Mouse (Mus musculus): ENCODE measurements at regions not wholly inside any gene's neighbourhood (a gene's known extent, or its start where the extent isn't known, plus 50 kb on each side); places are given as distances from the start of the nearest gene placed in this dataset.

GRCm38 (mm10) chr5:118494649-118495477 is 65.6 kb upstream of the Med13l start:
- no peaks in the 10 kb centered on the region for H3K27me3 ChIP-seq (ENCODE audit: control insufficient read depth in 1 of 2, insufficient read depth in 2 of 2, low read length in 2 of 2)
- H3K79me2 ChIP-seq (ENCODE audit: control insufficient read depth, insufficient read depth, low read length, poor library complexity): no peaks in the 10 kb centered on the region
- H3K9me3 ChIP-seq (replicated peaks; ENCODE audit: insufficient read depth, low read length): no peaks in the 10 kb centered on the region
- no peak overlapping the region for H3K9ac ChIP-seq (ENCODE audit: control insufficient read depth, low read depth, low read length, poor library complexity, severe bottlenecking)
- H3K4me3 ChIP-seq (ENCODE audit: control insufficient read depth in 1 of 2, insufficient read depth in 1 of 2, low read depth in 2 of 2, low read length in 2 of 2): no peak overlapping the region
- H3K4me1 ChIP-seq (ENCODE audit: control insufficient read depth in 1 of 2, insufficient read depth in 2 of 2, low read length in 2 of 2): no peaks in the 10 kb centered on the region
- no peak for DNase-seq (ENCODE audit: low read depth, low spot score)
- no peaks in the 10 kb centered on the region for H3K36me3 ChIP-seq (ENCODE audit: control insufficient read depth in 1 of 2, insufficient read depth in 2 of 2, low read length in 2 of 2)
- H3K27ac ChIP-seq (ENCODE audit: control insufficient read depth, low read depth, low read length): no peak overlapping the region
- no peak for TF ChIP-seq RCOR1 (IDR thresholded peaks at IDR 0.05; ENCODE audit: low read depth, low read length)
- no peak for TF ChIP-seq E2F4 (IDR thresholded peaks at IDR 0.05; ENCODE audit: borderline replicate concordance, low read depth, low read length)
- no peak for TF ChIP-seq MYC (IDR thresholded peaks at IDR 0.05; ENCODE audit: low read depth, low read length)
- no peak for TF ChIP-seq NRF1 (IDR thresholded peaks at IDR 0.05; ENCODE audit: insufficient read depth, low read depth, low read length, poor library complexity, severe bottlenecking)
- TF ChIP-seq ZKSCAN1 (IDR thresholded peaks at IDR 0.05; ENCODE audit: low read depth, low read length): no peak
- TF ChIP-seq GABPA (IDR thresholded peaks at IDR 0.05; ENCODE audit: low read depth, low read length): no peak
- no peak for TF ChIP-seq MAFK (IDR thresholded peaks at IDR 0.05; ENCODE audit: borderline replicate concordance, low read depth, low read length)
- no peak for TF ChIP-seq NELFE (IDR thresholded peaks at IDR 0.05; ENCODE audit: low read depth, low read length)
- TF ChIP-seq CTCF (IDR thresholded peaks at IDR 0.05 in 2 of 3, conservative IDR thresholded peaks at IDR 0.05 in 1 of 3; ENCODE audit: control insufficient read depth in 1 of 3, insufficient read depth in 1 of 3, low read depth in 2 of 3, low read length in 3 of 3, poor library complexity in 1 of 3, severe bottlenecking in 1 of 3): no peak
- no peak for TF ChIP-seq USF1 (IDR thresholded peaks at IDR 0.05; ENCODE audit: low read depth, low read length)
- TF ChIP-seq ZMIZ1 (IDR thresholded peaks at IDR 0.05; ENCODE audit: low read depth, low read length): no peak
- TF ChIP-seq ETS1 (IDR thresholded peaks at IDR 0.05; ENCODE audit: low read depth, low read length): no peak
- TF ChIP-seq CHD2 (IDR thresholded peaks at IDR 0.05; ENCODE audit: low read length): no peak

- H3K4me1 ChIP-seq (ENCODE audit: control insufficient read depth in 1 of 2, insufficient read depth in 2 of 2, low read length in 2 of 2): no peaks in the 10 kb centered on the region
- H3K27ac ChIP-seq (ENCODE audit: control insufficient read depth, low read depth, low read length): no peak overlapping the region
- no peaks in the 10 kb centered on the region; a peak in 1 of 4 replicates for H3K36me3 ChIP-seq (ENCODE audit: control insufficient read depth in 1 of 2, insufficient read depth in 2 of 2, low read length in 2 of 2)
- no peak for DNase-seq (ENCODE audit: low read depth, low spot score)
- no peak for TF ChIP-seq TCF12 (IDR thresholded peaks at IDR 0.05; ENCODE audit: low read depth, low read length)
- TF ChIP-seq MEF2A (IDR thresholded peaks at IDR 0.05; ENCODE audit: extremely low read depth, insufficient replicate concordance, low read depth, low read length, poor library complexity, severe bottlenecking): no peak
- TF ChIP-seq POLR2AphosphoS5 (IDR thresholded peaks at IDR 0.05; ENCODE audit: borderline replicate concordance, low read depth, low read length): no peak
- no peak for TF ChIP-seq JUND (IDR thresholded peaks at IDR 0.05; ENCODE audit: low read depth, low read length)
- TF ChIP-seq CHD1 (IDR thresholded peaks at IDR 0.05; ENCODE audit: low read depth, low read length): no peak
- TF ChIP-seq ZNF384 (IDR thresholded peaks at IDR 0.05; ENCODE audit: low read depth, low read length): no peak
- TF ChIP-seq CTCF (IDR thresholded peaks at IDR 0.05 in 2 of 3, conservative IDR thresholded peaks at IDR 0.05 in 1 of 3; ENCODE audit: control insufficient read depth in 1 of 3, insufficient read depth in 1 of 3, low read depth in 2 of 3, low read length in 3 of 3, poor library complexity in 1 of 3, severe bottlenecking in 1 of 3): no peak
- TF ChIP-seq POLR2A (IDR thresholded peaks at IDR 0.05; ENCODE audit: control insufficient read depth in 1 of 2, insufficient read depth in 1 of 2, low read depth in 1 of 2, low read length in 2 of 2, poor library complexity in 1 of 2): no peak
- TF ChIP-seq UBTF (IDR thresholded peaks at IDR 0.05; ENCODE audit: borderline replicate concordance, insufficient read depth, low read depth, low read length): no peak
- TF ChIP-seq MYC (IDR thresholded peaks at IDR 0.05; ENCODE audit: low read depth, low read length): no peak
- TF ChIP-seq POLR2AphosphoS2 (IDR thresholded peaks at IDR 0.05; ENCODE audit: low read length): no peak
- no peak for TF ChIP-seq TBP (IDR thresholded peaks at IDR 0.05; ENCODE audit: low read depth, low read length)
- TF ChIP-seq USF1 (IDR thresholded peaks at IDR 0.05; ENCODE audit: low read depth, low read length): no peak
- no peak for TF ChIP-seq RAD21 (IDR thresholded peaks at IDR 0.05; ENCODE audit: low read depth, low read length)
- TF ChIP-seq NELFE (IDR thresholded peaks at IDR 0.05; ENCODE audit: low read depth, low read length): no peak
- H3K9me3 ChIP-seq (replicated peaks; ENCODE audit: insufficient read depth, low read length): no peaks in the 10 kb centered on the region
- H3K27me3 ChIP-seq (ENCODE audit: control insufficient read depth in 1 of 2, insufficient read depth in 2 of 2, low read length in 2 of 2): no peaks in the 10 kb centered on the region
- H3K9ac ChIP-seq (ENCODE audit: control insufficient read depth, low read depth, low read length, poor library complexity, severe bottlenecking): no peak overlapping the region
- no peaks in the 10 kb centered on the region for H3K79me2 ChIP-seq (ENCODE audit: control insufficient read depth, insufficient read depth, low read length, poor library complexity)
- H3K4me3 ChIP-seq (ENCODE audit: control insufficient read depth in 1 of 2, insufficient read depth in 1 of 2, low read depth in 2 of 2, low read length in 2 of 2): no peak overlapping the region
Observed at GRCm38 (mm10) chr5:118495478-118495760, 65.1 kb upstream of the Med13l start.
